Mouse (Mus musculus): ENCODE results near the gene 2610001J05Rik.

DNA sequence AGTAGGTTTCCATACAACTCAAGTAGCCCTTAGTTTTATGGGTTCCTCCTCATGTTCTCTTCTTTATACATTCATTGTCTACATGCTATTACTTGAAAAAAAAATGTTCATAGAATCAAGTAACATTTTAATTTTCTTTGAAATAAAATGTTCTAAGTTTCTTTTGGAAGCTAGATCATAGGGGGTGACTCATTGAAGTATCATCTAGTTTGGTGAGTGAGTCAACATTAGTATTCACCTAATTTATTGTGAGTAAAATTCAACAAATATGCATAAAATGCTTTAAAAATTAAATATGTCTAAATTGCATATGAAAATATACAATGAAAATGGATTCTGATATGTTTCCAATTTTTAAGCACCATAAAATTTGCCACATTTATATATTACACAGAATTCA, 11.6 kb upstream of the 2610001J05Rik start:
- TF ChIP-seq CTCF (IDR thresholded peaks at IDR 0.05; ENCODE audit: low read depth, low read length) (no peak), GATA2 (IDR thresholded peaks at IDR 0.05; ENCODE audit: borderline replicate concordance, low read depth, low read length) (no peak)
